Mouse (Mus musculus): Measurements from ENCODE around the gene Atg4b. TPM values are rescaled to one million over a fixed set of nuclear protein-coding genes. Genes with fewer than 3 reads are reported as not detected.

Gene Atg4b
- polyA plus RNA-seq, 1 experiment from 2014 or later: 80.3 TPM

DNA sequence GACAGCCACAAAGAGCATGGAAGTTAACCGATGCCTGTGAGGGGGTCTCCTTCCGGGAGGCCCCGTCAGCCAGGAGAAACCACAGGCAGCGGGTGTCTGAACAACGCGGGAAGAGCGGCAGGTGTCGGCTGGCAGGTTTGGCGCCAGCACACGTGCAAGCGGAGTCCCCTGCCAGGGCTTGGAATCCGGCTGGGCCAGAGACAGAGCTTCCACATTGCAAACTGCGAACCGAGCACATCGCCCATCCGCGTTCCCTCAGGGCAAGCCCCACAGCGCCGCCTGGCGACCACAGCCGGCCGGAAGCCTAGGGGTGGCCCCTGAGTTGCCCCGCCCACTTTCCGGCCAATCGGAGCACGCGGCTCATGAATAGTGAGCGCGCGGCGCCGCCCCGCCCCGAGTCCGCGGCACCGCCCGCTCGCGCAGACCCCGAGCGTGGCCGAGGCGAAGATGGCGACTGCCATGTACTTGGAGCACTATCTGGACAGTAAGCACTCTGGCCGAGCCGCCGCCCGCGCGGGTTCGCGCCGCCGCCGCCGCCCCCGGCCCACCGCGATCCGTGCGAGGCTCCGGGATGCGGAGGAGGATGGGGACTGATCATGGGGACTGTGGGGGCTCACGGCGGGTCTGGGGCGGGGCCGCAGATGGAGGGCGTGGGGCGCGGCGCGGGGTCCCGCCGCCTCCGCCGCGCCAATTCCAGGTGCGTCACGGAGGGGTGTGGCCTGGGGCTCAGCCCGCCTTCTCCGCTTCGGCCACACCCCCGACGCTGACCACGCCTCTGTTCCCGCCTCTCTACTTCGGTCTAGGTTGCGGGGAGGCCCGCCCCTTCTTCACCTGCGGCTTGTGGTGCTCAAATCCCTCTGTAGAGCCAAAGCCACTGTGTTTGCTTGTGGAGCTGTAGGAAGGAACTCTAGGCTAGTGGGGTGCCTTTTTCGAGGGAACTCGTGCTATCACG is 52.5 kb downstream of the Atg4b start, which contains the start of gene Ing5:
TSS of gene Ing5 (plus strand) at position 410 of the 952 bp plus-strand sequence.
- WGBS: under 1% methylated on average over 59 of the region's 94 CpGs
- ATAC-seq (ENCODE audit: low read depth): peak; percentile 94
- H3K4me1 ChIP-seq (replicated peaks; ENCODE audit: control insufficient read depth, insufficient read depth, low read length): peaks cover 33% of the 10 kb centered on the region
- H3K9me3 ChIP-seq (ENCODE audit: control insufficient read depth, low read length): no peaks in the 10 kb centered on the region
- H3K36me3 ChIP-seq (ENCODE audit: control insufficient read depth, insufficient read depth, low read length): peaks cover 34% of the 10 kb centered on the region
- no peaks in the 10 kb centered on the region for H3K27me3 ChIP-seq (ENCODE audit: control insufficient read depth, insufficient read depth, low read depth, low read length)
- peak within 1 kb of the TSS; percentile 91 for H3K9ac ChIP-seq (ENCODE audit: low read length)
- H3K27ac ChIP-seq (ENCODE audit: low read length): peak within 1 kb of the TSS; percentile 98
- peak within 1 kb of the TSS; percentile 85 for H3K4me3 ChIP-seq (ENCODE audit: low read length)
- peak within 1 kb of the TSS; percentile 90 for H3K4me2 ChIP-seq (ENCODE audit: low read depth, low read length)

DNA sequence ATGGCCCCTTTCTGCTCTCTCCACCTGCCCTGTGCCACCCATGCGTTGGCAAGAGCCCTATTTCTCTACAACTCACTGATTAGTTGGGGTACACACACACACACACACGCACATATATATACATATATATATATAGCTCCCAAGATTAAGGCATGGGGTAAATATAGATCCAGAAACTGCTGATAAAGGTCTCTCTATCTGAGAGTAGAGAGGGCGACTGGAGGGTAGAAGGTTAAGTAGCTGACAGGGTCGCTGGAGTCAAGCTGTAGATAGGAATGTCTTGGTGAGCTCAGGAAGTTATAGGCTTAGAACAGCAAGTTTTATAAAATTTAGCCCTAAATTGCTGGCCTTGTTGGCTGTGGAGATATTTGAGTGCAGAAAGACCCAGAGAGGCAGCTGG is 53.5 kb downstream of the Atg4b start:
- no peak overlapping the region for H3K27ac ChIP-seq (ENCODE audit: low read length)

DNA sequence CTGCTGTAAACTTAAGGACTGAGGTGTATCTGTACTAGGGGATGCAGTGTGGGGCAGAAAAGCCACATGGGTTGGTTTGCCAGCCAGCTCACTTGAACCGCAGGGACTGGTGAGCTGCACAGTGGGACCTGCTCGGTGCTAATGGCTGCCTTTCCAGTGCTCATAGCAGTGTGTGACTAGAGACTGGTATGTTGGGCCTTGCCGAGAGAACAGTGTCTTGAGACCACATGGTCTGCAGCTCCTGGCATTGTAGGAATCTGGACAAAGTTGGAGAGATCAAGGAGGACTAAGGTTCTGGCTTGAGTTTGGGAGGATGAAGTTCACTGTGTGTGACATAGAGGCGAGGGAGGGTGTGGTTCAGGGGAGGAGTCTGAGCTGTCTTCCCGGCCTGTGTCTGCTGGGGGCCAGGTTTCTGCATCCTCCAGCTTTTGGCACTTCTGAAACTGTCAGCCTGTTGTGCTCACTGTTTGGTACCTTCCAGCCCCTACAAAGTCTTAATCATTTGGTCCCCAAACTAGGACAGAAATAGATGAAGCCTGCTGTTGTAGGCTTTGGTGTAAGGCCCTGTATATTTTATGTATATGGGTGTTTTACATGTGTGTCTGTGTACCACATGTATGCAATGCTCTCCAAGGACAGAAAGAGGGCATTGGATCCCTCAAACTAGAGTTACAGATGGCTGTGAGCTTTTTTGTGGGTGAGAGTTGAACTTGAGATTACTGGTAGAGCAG is 54.1 kb downstream of the Atg4b start:
- Histone ChIP-seq H3K27ac (ENCODE audit: low read length) (no peak overlapping the region), H3K4me2 (ENCODE audit: low read depth, low read length) (no peak overlapping the region), H3K36me3 (ENCODE audit: control insufficient read depth, insufficient read depth, low read length) (peaks cover 35% of the 10 kb centered on the region), H3K4me3 (ENCODE audit: low read length) (no peak overlapping the region), H3K9me3 (ENCODE audit: control insufficient read depth, low read length) (no peaks in the 10 kb centered on the region), H3K4me1 (replicated peaks; ENCODE audit: control insufficient read depth, insufficient read depth, low read length) (peaks cover 31% of the 10 kb centered on the region), H3K9ac (ENCODE audit: low read length) (0 out of 2 replicates have a peak overlapping the region, but pooled peaks have one; percentile 23), H3K27me3 (ENCODE audit: control insufficient read depth, insufficient read depth, low read depth, low read length) (no peaks in the 10 kb centered on the region)
- ATAC-seq (ENCODE audit: low read depth): no peak
- 60% methylated on average over 5 of the region's 5 CpGs for WGBS

More for the DNA sequence above, 53.5 kb downstream of the Atg4b start:
- Histone ChIP-seq H3K36me3 (ENCODE audit: control insufficient read depth, insufficient read depth, low read length) (peaks cover 33% of the 10 kb centered on the region), H3K27me3 (ENCODE audit: control insufficient read depth, insufficient read depth, low read depth, low read length) (no peaks in the 10 kb centered on the region), H3K9ac (ENCODE audit: low read length) (peak overlapping the region; percentile 91), H3K9me3 (ENCODE audit: control insufficient read depth, low read length) (no peaks in the 10 kb centered on the region), H3K4me3 (ENCODE audit: low read length) (peak overlapping the region; percentile 85), H3K4me2 (ENCODE audit: low read depth, low read length) (peak overlapping the region; percentile 90), H3K4me1 (replicated peaks; ENCODE audit: control insufficient read depth, insufficient read depth, low read length) (peaks cover 33% of the 10 kb centered on the region)
- WGBS: 70% methylated on average over 4 of the region's 4 CpGs
- ATAC-seq (ENCODE audit: low read depth): no peak

DNA sequence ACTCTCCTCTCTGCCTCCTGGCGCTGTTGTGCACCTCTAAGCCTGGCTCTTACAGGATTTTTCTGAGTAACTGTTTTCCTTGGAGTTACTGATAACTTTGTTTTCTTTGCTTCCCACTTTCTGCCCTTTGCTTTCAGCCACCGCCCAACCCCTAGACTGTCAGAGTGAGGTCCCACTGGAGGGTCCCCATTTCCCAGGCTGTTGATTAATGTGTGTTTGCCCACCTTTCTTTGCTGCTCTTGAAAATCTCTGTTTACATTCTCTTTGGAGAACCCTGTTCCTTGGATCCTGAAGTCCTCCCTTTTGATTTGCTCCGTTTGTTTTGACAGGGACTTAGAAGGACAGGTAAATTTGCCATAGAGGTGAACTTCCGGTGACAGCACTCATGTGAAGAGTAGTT is 57.6 kb downstream of the Atg4b start:
- peaks cover 55% of the 10 kb centered on the region for H3K36me3 ChIP-seq (ENCODE audit: control insufficient read depth, insufficient read depth, low read length)

DNA sequence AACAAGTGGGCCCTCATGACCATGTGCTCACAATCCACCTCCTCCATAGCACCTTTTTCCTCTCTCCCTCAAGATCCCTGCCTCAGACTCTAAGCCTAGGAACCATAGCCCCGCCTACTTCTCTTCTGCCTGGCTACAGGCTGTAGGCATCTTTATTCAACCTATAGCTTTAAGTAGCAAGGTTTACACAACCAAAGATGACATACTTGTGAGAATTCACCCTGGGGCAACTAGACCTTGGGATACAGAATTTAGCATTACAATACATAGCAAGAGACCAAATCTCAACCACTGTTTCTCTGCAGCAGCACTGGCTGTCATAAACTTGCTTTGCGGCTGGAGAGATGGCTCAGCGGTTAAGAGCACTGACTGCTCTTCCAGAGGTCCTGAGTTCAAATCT is 58.7 kb downstream of the Atg4b start:
- ATAC-seq (ENCODE audit: low read depth): no peak
- Histone ChIP-seq H3K9ac (ENCODE audit: low read length) (no peak overlapping the region), H3K9me3 (ENCODE audit: control insufficient read depth, low read length) (no peaks in the 10 kb centered on the region), H3K4me1 (replicated peaks; ENCODE audit: control insufficient read depth, insufficient read depth, low read length) (peaks cover 6% of the 10 kb centered on the region; the same call in 1 of the 2 replicates), H3K27me3 (ENCODE audit: control insufficient read depth, insufficient read depth, low read depth, low read length) (no peaks in the 10 kb centered on the region), H3K36me3 (ENCODE audit: control insufficient read depth, insufficient read depth, low read length) (peaks cover 64% of the 10 kb centered on the region), H3K4me3 (ENCODE audit: low read length) (no peak overlapping the region), H3K4me2 (ENCODE audit: low read depth, low read length) (no peak overlapping the region), H3K27ac (ENCODE audit: low read length) (no peak overlapping the region)
- WGBS: 96% methylated on average over 3 of the region's 3 CpGs

More for the DNA sequence above, 57.6 kb downstream of the Atg4b start:
- no peak overlapping the region for H3K9ac ChIP-seq (ENCODE audit: low read length)
- no peak overlapping the region for H3K4me3 ChIP-seq (ENCODE audit: low read length)
- H3K4me2 ChIP-seq (ENCODE audit: low read depth, low read length): no peak overlapping the region
- H3K4me1 ChIP-seq (replicated peaks; ENCODE audit: control insufficient read depth, insufficient read depth, low read length): peaks cover 13% of the 10 kb centered on the region
- H3K27ac ChIP-seq (ENCODE audit: low read length): no peak overlapping the region
- no peaks in the 10 kb centered on the region for H3K27me3 ChIP-seq (ENCODE audit: control insufficient read depth, insufficient read depth, low read depth, low read length)
- WGBS: 71% methylated on average over 4 of the region's 4 CpGs
- no peaks in the 10 kb centered on the region for H3K9me3 ChIP-seq (ENCODE audit: control insufficient read depth, low read length)
- ATAC-seq (ENCODE audit: low read depth): no peak

DNA sequence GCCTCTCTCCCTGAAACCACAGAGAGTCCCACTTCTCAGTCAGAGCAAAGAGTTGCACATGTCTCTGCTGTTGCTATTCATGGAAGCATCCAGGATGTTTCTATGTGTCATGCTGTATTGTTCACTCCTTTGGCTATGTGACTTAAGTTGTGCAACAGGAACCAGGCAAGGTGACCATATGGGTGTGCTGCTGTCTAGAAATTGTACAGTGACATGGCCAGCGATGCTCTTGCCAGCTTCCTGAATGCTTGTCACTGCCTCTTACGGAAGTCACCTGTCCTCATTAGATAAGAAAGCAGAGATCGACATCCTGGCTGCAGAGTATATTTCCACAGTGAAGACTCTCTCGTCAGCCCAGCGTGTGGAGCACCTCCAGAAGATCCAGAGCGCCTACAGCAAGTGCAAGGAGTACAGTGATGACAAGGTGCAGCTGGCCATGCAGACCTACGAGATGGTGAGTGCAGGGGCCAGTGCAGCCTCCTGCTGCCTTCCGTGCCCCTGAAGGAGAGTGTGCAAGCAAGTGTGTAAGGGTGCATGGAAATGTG is 60.3 kb downstream of the Atg4b start:
- Histone ChIP-seq H3K27ac (ENCODE audit: low read length) (no peak overlapping the region), H3K4me2 (ENCODE audit: low read depth, low read length) (no peak overlapping the region), H3K4me3 (ENCODE audit: low read length) (no peak overlapping the region), H3K4me1 (replicated peaks; ENCODE audit: control insufficient read depth, insufficient read depth, low read length) (no peaks in the 10 kb centered on the region), H3K27me3 (ENCODE audit: control insufficient read depth, insufficient read depth, low read depth, low read length) (no peaks in the 10 kb centered on the region), H3K36me3 (ENCODE audit: control insufficient read depth, insufficient read depth, low read length) (peaks cover 71% of the 10 kb centered on the region), H3K9me3 (ENCODE audit: control insufficient read depth, low read length) (no peaks in the 10 kb centered on the region), H3K9ac (ENCODE audit: low read length) (no peak overlapping the region)
- WGBS: 82% methylated on average over 8 of the region's 8 CpGs
- ATAC-seq (ENCODE audit: low read depth): no peak

DNA sequence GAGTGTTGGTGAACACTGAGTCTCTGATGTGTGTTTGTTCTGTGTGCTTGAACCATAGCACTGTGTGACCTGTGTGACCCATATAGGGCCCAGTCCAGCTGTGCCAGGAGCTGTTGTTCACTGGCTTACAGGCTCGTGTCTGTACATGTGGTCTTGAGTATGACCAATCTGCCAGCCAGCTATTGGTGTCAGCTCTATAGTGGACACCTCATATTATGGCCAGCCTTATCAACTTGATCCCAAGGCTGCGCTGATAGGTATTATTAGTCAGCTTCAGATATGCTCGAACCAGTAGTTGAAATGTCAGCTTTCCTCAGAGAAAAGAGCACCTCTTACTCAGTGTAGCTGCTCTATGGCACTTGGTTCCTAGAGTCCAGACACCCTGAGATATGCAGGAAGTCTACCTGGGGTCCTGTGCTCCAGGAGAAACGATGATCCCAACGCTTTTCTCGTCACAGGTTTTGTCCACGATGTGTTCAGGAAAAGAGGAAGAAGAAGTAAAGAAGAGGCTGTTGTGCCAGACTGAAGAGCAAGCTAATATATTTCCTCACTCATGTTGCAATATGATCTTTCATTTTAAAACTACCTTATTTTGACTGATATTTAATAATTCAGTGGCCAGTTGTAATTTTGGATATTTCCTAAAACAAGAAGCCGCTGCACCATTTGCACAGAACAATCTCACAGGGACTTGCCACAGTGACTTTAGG is 66.7 kb downstream of the Atg4b start:
- no peak overlapping the region for H3K4me3 ChIP-seq (ENCODE audit: low read length)
- no peaks in the 10 kb centered on the region for H3K4me1 ChIP-seq (replicated peaks; ENCODE audit: control insufficient read depth, insufficient read depth, low read length)
- no peak overlapping the region for H3K27ac ChIP-seq (ENCODE audit: low read length)
- no peaks in the 10 kb centered on the region for H3K27me3 ChIP-seq (ENCODE audit: control insufficient read depth, insufficient read depth, low read depth, low read length)
- ATAC-seq (ENCODE audit: low read depth): no peak
- H3K36me3 ChIP-seq (ENCODE audit: control insufficient read depth, insufficient read depth, low read length): peaks cover 62% of the 10 kb centered on the region
- H3K9ac ChIP-seq (ENCODE audit: low read length): no peak overlapping the region
- 84% methylated on average over 8 of the region's 8 CpGs for WGBS
- no peaks in the 10 kb centered on the region for H3K9me3 ChIP-seq (ENCODE audit: control insufficient read depth, low read length)
- no peak overlapping the region for H3K4me2 ChIP-seq (ENCODE audit: low read depth, low read length)

DNA sequence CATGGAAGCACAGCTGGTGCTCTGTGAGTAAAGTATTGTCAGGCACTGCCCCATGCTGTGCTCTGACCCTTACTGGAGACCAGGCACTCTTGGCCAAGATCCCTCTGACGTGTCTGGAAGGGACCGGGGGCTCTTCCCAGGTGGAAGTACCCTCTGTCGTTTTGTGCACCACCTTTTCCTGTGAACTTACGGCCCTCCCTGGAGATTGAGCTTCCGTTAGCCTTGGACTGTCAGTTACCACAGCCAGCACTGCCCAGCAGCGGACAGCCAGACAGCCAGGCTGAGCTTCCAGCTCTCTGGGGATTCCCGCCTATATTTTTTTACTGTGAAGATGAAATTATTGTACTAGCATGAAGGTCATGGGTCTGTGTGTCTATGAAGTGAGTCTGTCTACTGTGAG is 67.4 kb downstream of the Atg4b start:
- H3K4me3 ChIP-seq (ENCODE audit: low read length): no peak overlapping the region
- H3K9ac ChIP-seq (ENCODE audit: low read length): no peak overlapping the region
- no peak for ATAC-seq (ENCODE audit: low read depth)
- H3K4me2 ChIP-seq (ENCODE audit: low read depth, low read length): no peak overlapping the region
- H3K4me1 ChIP-seq (replicated peaks; ENCODE audit: control insufficient read depth, insufficient read depth, low read length): no peaks in the 10 kb centered on the region
- H3K27me3 ChIP-seq (ENCODE audit: control insufficient read depth, insufficient read depth, low read depth, low read length): no peaks in the 10 kb centered on the region
- H3K36me3 ChIP-seq (ENCODE audit: control insufficient read depth, insufficient read depth, low read length): peaks cover 56% of the 10 kb centered on the region
- no peaks in the 10 kb centered on the region for H3K9me3 ChIP-seq (ENCODE audit: control insufficient read depth, low read length)
- WGBS: 83% methylated on average over 7 of the region's 7 CpGs
- H3K27ac ChIP-seq (ENCODE audit: low read length): no peak overlapping the region
